Mouse (Mus musculus): Measurements from ENCODE around the gene Ucp2. TPM values are rescaled to one million over a fixed set of nuclear protein-coding genes. Genes with fewer than 3 reads are reported as not detected.

Gene Ucp2
- polyA plus RNA-seq, 1 experiment: 1,592 TPM

GRCm38 (mm10) chr7:100464248-100464647 lies 28.9 kb upstream of the Ucp2 start:
- H3K4me1 ChIP-seq (ENCODE audit: control insufficient read depth, insufficient read depth, low read length): peaks cover 39% of the 10 kb centered on the region
- TF ChIP-seq CTCF (IDR thresholded peaks at IDR 0.05; ENCODE audit: low read depth, low read length) (no peak), POLR2A (IDR thresholded peaks at IDR 0.05; ENCODE audit: borderline replicate concordance, low read depth, low read length) (no peak)
- H3K4me3 ChIP-seq (ENCODE audit: insufficient read depth, low read length): no peak overlapping the region
- H3K27ac ChIP-seq (ENCODE audit: insufficient read depth, low read depth, low read length): no peak overlapping the region

DNA sequence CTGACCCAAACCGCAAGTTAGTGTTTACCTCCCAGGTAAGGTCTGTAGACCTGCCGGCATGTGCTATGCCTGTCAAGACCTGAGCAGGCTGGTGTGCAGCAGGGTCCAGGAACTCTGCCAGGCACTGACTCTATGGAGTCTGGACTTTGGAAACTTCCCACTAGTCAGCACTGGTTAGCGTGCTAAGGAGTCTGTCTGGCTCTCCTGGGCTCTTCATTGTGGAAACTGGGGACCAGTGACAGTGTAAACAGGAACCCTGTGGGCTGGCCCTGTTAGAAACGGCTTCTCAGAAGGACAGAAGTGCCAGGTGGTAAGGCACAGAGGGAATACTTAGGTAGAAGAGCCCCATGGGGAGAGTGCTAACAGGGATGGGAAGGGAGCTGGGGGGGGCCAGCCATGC lies 27.9 kb upstream of the Ucp2 start:
- no peak overlapping the region for H3K4me3 ChIP-seq (ENCODE audit: insufficient read depth, low read length)
- no peak for TF ChIP-seq CTCF (IDR thresholded peaks at IDR 0.05; ENCODE audit: low read depth, low read length)
- TF ChIP-seq POLR2A (IDR thresholded peaks at IDR 0.05; ENCODE audit: borderline replicate concordance, low read depth, low read length): no peak
- H3K4me1 ChIP-seq (ENCODE audit: control insufficient read depth, insufficient read depth, low read length): peaks cover 38% of the 10 kb centered on the region
- H3K27ac ChIP-seq (ENCODE audit: insufficient read depth, low read depth, low read length): no peak overlapping the region

DNA sequence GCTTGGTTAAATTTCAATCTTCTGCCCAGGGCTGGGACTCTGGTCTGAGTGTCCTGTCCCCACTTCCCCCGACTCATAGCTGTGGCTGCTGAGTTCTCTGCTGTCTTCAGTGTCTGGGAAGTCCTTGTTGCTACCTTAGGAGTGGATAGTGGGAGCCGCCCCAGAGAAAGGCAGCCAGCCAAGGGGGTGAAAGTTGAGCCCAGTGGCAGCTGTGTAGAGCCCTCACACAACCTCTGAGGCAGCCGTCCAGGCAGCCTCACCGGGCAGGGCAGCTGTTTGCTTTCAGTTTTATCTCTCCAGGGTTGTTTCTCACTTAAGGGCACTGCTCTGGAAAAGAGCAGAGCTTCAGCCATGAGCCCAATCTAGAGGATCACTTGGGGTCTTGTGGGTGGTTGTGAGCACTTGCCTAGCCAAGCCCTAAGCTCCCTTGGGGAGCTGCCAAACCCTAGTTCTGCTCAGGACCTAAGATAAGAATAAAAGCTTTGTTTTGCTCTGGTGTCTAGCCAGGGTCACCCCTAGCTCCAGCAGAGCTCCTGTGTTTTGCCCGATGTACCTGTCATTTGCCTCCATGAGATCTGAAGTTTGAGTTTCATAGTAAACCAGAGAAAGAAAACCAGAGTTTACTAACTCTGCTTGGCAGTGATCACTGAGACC lies 27.4 kb upstream of the Ucp2 start:
- Histone ChIP-seq H3K27ac (ENCODE audit: insufficient read depth, low read depth, low read length) (no peak overlapping the region), H3K4me1 (ENCODE audit: control insufficient read depth, insufficient read depth, low read length) (peaks cover 33% of the 10 kb centered on the region), H3K4me3 (ENCODE audit: insufficient read depth, low read length) (no peak overlapping the region)
- TF ChIP-seq POLR2A (IDR thresholded peaks at IDR 0.05; ENCODE audit: borderline replicate concordance, low read depth, low read length) (no peak), CTCF (IDR thresholded peaks at IDR 0.05; ENCODE audit: low read depth, low read length) (no peak)

- Histone ChIP-seq H3K4me3 (ENCODE audit: insufficient read depth, low read length) (no peak overlapping the region), H3K4me1 (ENCODE audit: control insufficient read depth, insufficient read depth, low read length) (peaks cover 27% of the 10 kb centered on the region), H3K27ac (ENCODE audit: insufficient read depth, low read depth, low read length) (no peak overlapping the region)
- no peak for TF ChIP-seq POLR2A (IDR thresholded peaks at IDR 0.05; ENCODE audit: borderline replicate concordance, low read depth, low read length)
- TF ChIP-seq CTCF (IDR thresholded peaks at IDR 0.05; ENCODE audit: low read depth, low read length): no peak
These were observed 26.2 kb upstream of the Ucp2 start for GRCm38 (mm10) chr7:100466781-100467510.

GRCm38 (mm10) chr7:100468761-100469160 lies 24.4 kb upstream of the Ucp2 start:
- no peak for TF ChIP-seq POLR2A (IDR thresholded peaks at IDR 0.05; ENCODE audit: borderline replicate concordance, low read depth, low read length)
- no peak for TF ChIP-seq CTCF (IDR thresholded peaks at IDR 0.05; ENCODE audit: low read depth, low read length)
- peaks cover 24% of the 10 kb centered on the region for H3K4me1 ChIP-seq (ENCODE audit: control insufficient read depth, insufficient read depth, low read length)
- H3K27ac ChIP-seq (ENCODE audit: insufficient read depth, low read depth, low read length): no peak overlapping the region
- no peak overlapping the region for H3K4me3 ChIP-seq (ENCODE audit: insufficient read depth, low read length)

DNA sequence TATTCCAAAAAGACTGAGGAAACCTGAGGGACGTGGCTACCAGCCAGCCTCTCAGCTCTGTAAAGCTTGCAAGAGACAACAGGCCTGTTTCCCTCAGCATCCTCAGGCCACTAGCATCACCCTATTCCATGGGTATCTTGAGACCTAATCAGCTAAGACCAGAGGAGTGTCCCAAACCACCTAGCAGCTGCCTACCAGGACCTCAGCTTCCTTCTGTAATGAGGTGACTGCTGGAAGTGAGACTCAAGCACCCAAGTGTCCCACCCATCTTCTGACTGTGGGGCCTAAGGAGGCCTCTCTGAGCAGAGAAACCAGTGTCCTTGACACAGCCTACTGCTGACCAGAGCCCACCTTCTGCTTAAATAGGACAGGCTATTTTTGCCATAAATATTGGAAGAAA lies 23.6 kb upstream of the Ucp2 start:
- TF ChIP-seq POLR2A (IDR thresholded peaks at IDR 0.05; ENCODE audit: borderline replicate concordance, low read depth, low read length) (no peak), CTCF (IDR thresholded peaks at IDR 0.05; ENCODE audit: low read depth, low read length) (no peak)
- Histone ChIP-seq H3K4me3 (ENCODE audit: insufficient read depth, low read length) (no peak overlapping the region), H3K4me1 (ENCODE audit: control insufficient read depth, insufficient read depth, low read length) (peaks cover 31% of the 10 kb centered on the region), H3K27ac (ENCODE audit: insufficient read depth, low read depth, low read length) (no peak overlapping the region)

- TF ChIP-seq POLR2A (IDR thresholded peaks at IDR 0.05; ENCODE audit: borderline replicate concordance, low read depth, low read length): no peak
- TF ChIP-seq CTCF (IDR thresholded peaks at IDR 0.05; ENCODE audit: low read depth, low read length): no peak
- no peak overlapping the region for H3K27ac ChIP-seq (ENCODE audit: insufficient read depth, low read depth, low read length)
- no peak overlapping the region for H3K4me3 ChIP-seq (ENCODE audit: insufficient read depth, low read length)
- H3K4me1 ChIP-seq (ENCODE audit: control insufficient read depth, insufficient read depth, low read length): peaks cover 23% of the 10 kb centered on the region
These were observed 22.2 kb upstream of the Ucp2 start for GRCm38 (mm10) chr7:100470796-100471406.

- TF ChIP-seq CTCF (IDR thresholded peaks at IDR 0.05; ENCODE audit: low read depth, low read length) (no peak), POLR2A (IDR thresholded peaks at IDR 0.05; ENCODE audit: borderline replicate concordance, low read depth, low read length) (no peak)
- no peak overlapping the region for H3K27ac ChIP-seq (ENCODE audit: insufficient read depth, low read depth, low read length)
- H3K4me1 ChIP-seq (ENCODE audit: control insufficient read depth, insufficient read depth, low read length): peaks cover 21% of the 10 kb centered on the region
These were observed 21.7 kb upstream of the Ucp2 start for GRCm38 (mm10) chr7:100471407-100471797.

GRCm38 (mm10) chr7:100472777-100473176 lies 20.4 kb upstream of the Ucp2 start, which contains the start of gene Ucp3:
Ucp3 (plus strand) TSS chr7:100472990.
- Histone ChIP-seq H3K27ac (ENCODE audit: insufficient read depth, low read depth, low read length) (no peak within 1 kb of the TSS), H3K4me1 (ENCODE audit: control insufficient read depth, insufficient read depth, low read length) (peaks cover 21% of the 10 kb centered on the region), H3K4me3 (ENCODE audit: insufficient read depth, low read length) (no peak within 1 kb of the TSS)
- TF ChIP-seq POLR2A (IDR thresholded peaks at IDR 0.05; ENCODE audit: borderline replicate concordance, low read depth, low read length) (no peak), CTCF (IDR thresholded peaks at IDR 0.05; ENCODE audit: low read depth, low read length) (no peak)

More at GRCm38 (mm10) chr7:100471407-100471797, 21.7 kb upstream of the Ucp2 start:
- no peak overlapping the region for H3K4me3 ChIP-seq (ENCODE audit: insufficient read depth, low read length)

Data from bone marrow macrophage, adult 2 months (primary cell).